Mouse (Mus musculus) ES-CJ7 (cell line): Measurements from ENCODE around the gene Tesk1.
A peak's percentile ranks its signal among the peaks of the same experiment; 100 is the strongest.

Source experiments
- DNase-seq: peaks from one replicate; pipeline ENCODE4 v3.0.0; 2011; ENCODE audit warnings: low read depth, low spot score

Tesk1 gene

GRCm38 (mm10) chr4:43441639-43442038 lies at the start of gene Tesk1:
Gene Tesk1 (plus strand): TSS chr4:43441939.
- no peak for DNase-seq

GRCm38 (mm10) chr4:43394345-43394891 lies 47.3 kb upstream of the Tesk1 start:
- no peak for DNase-seq

- no peak for DNase-seq
Measured at GRCm38 (mm10) chr4:43395147-43395546, 46.6 kb upstream of the Tesk1 start.

DNA sequence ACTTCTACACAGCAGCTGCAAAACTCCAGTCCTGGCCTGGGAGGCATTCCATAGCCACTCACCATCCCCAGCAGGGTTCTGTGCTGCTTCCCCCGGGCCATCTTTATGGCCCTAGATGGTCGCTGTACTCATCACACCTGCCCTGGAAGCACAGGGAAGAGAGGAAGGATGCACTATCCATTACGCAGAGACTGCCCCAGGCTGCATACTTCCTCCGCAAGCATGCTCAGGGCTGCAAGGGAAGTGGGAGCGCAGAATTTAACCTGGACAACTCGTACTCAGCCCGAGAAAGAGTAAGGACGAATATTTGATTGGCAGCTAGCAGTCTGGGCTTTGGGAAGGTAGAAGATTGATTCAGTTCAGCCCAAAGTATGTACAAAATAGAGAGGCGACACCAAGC lies 45.9 kb upstream of the Tesk1 start:
- DNase-seq: no peak

DNA sequence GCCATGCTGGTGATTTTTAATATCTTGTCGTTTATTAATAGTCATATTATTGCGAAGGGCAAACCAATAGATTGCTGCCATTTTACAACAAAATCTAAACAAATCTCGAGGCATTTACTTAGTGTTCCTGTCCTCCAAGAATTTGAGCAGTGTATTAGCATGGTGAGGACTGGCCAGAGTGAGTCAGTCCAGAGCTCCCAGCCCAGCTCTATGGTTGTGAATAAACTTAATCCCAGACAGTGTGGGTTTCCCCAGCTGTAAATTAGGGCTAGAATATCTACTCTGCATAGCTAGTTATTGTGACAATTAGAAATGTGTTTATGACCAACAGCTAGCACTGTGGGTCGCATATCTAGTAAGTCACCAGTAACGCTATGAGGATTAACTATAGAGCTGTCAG lies 45.4 kb upstream of the Tesk1 start:
- DNase-seq: no peak

DNA sequence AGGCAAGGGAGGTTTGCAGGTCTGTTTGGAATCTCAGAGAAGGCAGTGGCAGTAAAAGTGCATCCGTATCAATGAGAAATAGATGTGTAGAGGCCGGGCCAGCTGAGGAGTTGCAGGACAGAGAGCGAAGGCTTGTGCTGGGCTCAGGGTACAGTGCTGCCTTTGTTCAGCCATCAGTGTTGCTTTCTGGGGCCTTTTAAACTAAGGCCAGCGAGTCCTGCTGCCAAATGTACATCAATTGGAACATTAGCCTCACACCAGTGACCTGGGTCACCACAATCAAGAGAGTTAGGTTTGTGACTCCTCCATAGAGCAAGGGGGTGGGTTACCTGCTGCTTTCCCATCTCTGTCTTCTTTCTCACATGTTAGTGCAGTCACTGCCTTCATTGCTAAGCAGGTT lies 43.7 kb upstream of the Tesk1 start:
- no peak for DNase-seq

GRCm38 (mm10) chr4:43398829-43399331 lies 42.9 kb upstream of the Tesk1 start:
- DNase-seq: peak; percentile 70

GRCm38 (mm10) chr4:43399391-43400131 lies 42.2 kb upstream of the Tesk1 start:
- no peak for DNase-seq

DNA sequence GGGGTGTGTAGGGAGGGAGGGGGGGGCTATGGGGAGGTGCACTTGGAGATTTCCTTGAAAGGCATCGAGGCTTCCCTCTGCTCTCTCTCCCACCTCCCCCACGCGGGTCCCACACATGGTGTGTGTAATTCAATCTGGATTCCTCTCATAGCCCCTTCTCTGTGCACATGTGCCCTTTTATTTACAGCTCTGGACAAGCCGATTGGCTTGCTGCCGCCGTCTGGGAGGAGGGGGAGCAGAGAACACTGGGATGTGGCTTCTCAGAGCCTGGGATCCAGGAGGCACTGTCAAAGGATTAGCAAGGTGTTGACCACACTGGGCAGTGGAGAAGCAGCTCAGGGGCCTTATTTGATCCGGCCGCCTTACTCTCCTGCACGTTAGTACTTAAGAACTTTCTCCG lies 40.8 kb upstream of the Tesk1 start:
- no peak for DNase-seq

GRCm38 (mm10) chr4:43401486-43401885 lies 40.3 kb upstream of the Tesk1 start:
- no peak for DNase-seq

GRCm38 (mm10) chr4:43402212-43402611 lies 39.5 kb upstream of the Tesk1 start:
- no peak for DNase-seq

DNA sequence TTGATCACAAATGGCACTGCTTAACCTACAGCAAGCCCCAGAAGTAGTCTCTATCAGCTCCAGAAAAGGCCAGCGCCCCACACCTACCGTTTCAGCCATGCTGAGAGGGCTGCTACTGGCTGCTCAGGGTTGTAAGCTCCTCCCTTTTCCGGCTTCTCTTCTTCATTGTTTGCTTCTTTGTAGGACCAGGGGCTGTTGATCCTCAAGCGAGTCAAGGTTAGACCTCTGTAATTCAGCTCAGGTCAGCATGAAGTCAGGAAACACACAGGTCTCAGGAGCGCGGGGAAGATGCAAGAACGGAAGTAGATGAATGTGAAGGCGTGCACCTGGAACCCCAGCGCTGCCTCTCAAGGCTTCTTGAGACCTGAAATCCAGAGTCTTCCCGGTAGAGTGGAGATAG lies 37.0 kb upstream of the Tesk1 start:
- DNase-seq: peak; percentile 56

DNA sequence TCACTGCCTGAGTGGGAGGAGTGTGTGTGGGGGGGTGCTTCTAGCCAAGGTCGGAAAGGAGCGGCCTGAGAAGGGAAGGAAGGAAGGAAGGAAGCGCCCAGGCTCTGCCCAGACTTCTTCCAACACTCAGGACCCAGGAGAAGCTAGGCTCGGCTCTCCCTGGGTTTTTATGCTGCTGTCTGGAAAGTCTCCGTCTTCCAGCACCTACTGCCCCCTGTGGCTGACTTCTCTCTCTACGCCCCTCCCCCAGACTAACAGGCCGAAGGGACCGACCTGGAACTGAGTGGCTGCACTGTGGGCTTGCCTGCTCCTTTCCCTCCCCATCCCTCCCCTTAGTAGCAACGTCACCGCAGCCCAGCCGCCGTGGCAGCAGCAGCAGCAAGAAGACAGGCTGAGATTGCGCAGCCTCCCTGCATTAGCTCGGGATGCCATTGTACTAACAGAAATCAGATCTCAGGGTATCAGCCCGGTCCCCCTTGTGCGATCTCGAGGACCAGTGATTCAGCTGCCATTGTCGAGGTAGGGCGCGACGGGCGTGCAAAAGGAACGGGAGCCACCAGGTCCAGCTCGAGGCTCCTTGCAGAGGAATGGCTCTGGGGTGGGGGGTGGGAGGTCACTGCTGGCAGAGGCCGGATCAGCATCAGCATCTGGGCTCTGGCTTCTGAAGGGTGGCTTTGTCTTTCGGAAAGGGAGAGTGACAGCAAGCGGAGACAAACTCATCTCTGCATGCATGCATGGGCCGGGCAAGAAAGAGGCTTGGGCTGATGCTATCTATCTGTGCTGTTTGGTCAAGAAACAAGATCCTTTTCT lies 35.4 kb upstream of the Tesk1 start:
- DNase-seq: peak; percentile 92

GRCm38 (mm10) chr4:43407071-43407920 lies 34.4 kb upstream of the Tesk1 start:
- peak; percentile 74 for DNase-seq

- no peak for DNase-seq
Measured at GRCm38 (mm10) chr4:43414761-43415160, 27.0 kb upstream of the Tesk1 start.

GRCm38 (mm10) chr4:43415221-43416070 lies 26.3 kb upstream of the Tesk1 start:
- no peak for DNase-seq

DNA sequence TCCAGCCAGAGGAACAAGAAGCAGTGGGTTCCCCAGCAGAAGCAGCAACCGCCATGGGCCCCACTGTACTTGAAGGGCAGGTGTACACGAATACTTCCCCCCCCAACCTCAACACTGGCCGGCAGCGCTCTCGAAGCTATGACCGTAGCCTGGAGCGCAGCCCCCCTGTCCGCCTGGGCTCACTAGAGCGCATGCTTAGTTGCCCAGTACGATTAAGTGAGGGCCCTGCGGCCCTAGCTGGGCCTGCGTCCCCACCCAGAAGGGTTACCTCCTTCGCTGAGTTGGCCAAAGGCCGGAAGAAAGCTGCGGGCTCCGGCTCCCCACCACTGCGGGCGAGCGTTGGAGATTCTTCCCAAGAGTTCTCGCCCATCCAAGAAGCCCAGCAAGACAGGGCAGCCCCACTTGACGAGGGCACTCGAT lies 25.7 kb upstream of the Tesk1 start:
- DNase-seq: no peak

DNA sequence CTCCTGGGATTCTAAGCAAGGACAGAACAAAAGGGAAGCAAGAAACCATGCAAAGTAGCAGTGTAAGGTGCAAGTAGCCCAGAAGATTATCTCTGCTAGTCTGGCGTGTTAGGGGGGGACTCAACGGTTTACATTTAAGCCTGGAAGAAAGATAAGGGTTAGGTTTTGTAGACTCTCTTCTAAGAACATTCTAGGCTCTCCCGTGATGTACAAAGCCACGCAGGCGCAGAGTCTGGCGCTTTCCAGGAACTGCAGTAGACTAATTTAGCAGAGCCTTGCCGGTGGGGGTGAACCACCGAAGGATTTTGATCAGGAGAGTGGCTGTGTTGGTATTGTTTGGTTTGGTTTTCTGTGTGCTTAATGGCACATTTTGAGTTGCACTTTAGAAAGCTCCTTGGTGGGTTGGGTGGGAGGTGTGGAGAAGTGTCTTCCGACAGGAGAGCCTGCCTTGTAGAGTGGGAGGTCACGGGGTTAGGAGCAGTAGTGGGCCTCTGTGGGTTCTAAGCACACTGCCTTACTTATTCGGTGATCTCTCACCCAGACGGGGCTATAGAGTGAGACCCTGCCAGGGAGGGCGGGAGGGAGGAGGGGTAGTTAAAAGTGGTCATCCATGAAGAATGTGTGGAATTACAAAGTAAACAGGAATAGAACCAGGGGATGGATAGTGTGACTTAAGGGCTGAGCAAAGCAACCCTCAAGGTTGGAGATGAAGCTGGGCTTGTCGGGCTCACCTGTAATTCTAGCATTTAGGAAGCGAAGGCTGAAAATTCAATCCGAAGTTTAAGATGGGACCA lies 24.3 kb upstream of the Tesk1 start:
- no peak for DNase-seq

GRCm38 (mm10) chr4:43418450-43418849 lies 23.3 kb upstream of the Tesk1 start:
- no peak for DNase-seq
